Mouse (Mus musculus): ENCODE results near the gene Sspn.

- no peak for TF ChIP-seq CTCF (conservative IDR thresholded peaks at IDR 0.05 in 1 of 2, IDR thresholded peaks at IDR 0.05 in 1 of 2; ENCODE audit: low read depth in 2 of 2, low read length in 2 of 2)
- no peak for TF ChIP-seq ZMIZ1 (IDR thresholded peaks at IDR 0.05; ENCODE audit: low read depth, low read length)
- TF ChIP-seq POLR2A (IDR thresholded peaks at IDR 0.05; ENCODE audit: low read depth, low read length): no peak
- no peak for TF ChIP-seq KAT2A (IDR thresholded peaks at IDR 0.05; ENCODE audit: insufficient replicate concordance, low read length)
- no peak for TF ChIP-seq SIN3A (IDR thresholded peaks at IDR 0.05; ENCODE audit: low read length)
- no peak for TF ChIP-seq MYC (IDR thresholded peaks at IDR 0.05; ENCODE audit: low read depth, low read length)
- TF ChIP-seq RCOR1 (conservative IDR thresholded peaks at IDR 0.05; ENCODE audit: low read depth, low read length): no peak
These were observed 36.9 kb downstream of the Sspn start for GRCm38 (mm10) chr6:145968301-145968818.

Measured in CH12.LX (cell line).